Mouse (Mus musculus): ENCODE measurements around the gene Efcab2.
A peak's percentile ranks its signal among the peaks of the same experiment; 100 is the strongest.

The Efcab2 gene

GRCm38 (mm10) chr1:178485868-178486220, 80.0 kb downstream of the Efcab2 start:
- no peak for DNase-seq

- DNase-seq: no peak
These were observed 80.9 kb downstream of the Efcab2 start for GRCm38 (mm10) chr1:178486828-178487227.

GRCm38 (mm10) chr1:178489127-178489526, 83.2 kb downstream of the Efcab2 start:
- DNase-seq: no peak

- DNase-seq: no peak
These were observed 85.8 kb downstream of the Efcab2 start for GRCm38 (mm10) chr1:178491733-178492132.

GRCm38 (mm10) chr1:178492493-178492892, 86.6 kb downstream of the Efcab2 start:
- DNase-seq: no peak

- no peak for DNase-seq
These were observed 90.3 kb downstream of the Efcab2 start for GRCm38 (mm10) chr1:178496186-178496585.

GRCm38 (mm10) chr1:178496841-178497240, 91.0 kb downstream of the Efcab2 start:
- peak; percentile 56 for DNase-seq

- DNase-seq: no peak
These were observed 101.1 kb downstream of the Efcab2 start for GRCm38 (mm10) chr1:178506938-178507337.

- no peak for DNase-seq
These were observed 106.6 kb downstream of the Efcab2 start for GRCm38 (mm10) chr1:178512323-178513031.

GRCm38 (mm10) chr1:178513954-178514353, 108.1 kb downstream of the Efcab2 start:
- DNase-seq: no peak

- DNase-seq: no peak
These were observed 110.0 kb downstream of the Efcab2 start for GRCm38 (mm10) chr1:178515839-178516238.

GRCm38 (mm10) chr1:178522389-178522788, 116.5 kb downstream of the Efcab2 start:
- DNase-seq: no peak

GRCm38 (mm10) chr1:178523152-178523551, 117.3 kb downstream of the Efcab2 start:
- DNase-seq: no peak

- DNase-seq: peak; percentile 80
These were observed 121.3 kb downstream of the Efcab2 start for GRCm38 (mm10) chr1:178527185-178527546.

- peak; percentile 6 for DNase-seq
These were observed 121.9 kb downstream of the Efcab2 start for GRCm38 (mm10) chr1:178527547-178528361.

GRCm38 (mm10) chr1:178528431-178529351, 122.8 kb downstream of the Efcab2 start, which contains the start of gene Kif26b:
Kif26b (plus strand) TSS chr1:178529125.
- peak; percentile 28 for DNase-seq

- peak; percentile 5 for DNase-seq
These were observed 123.8 kb downstream of the Efcab2 start for GRCm38 (mm10) chr1:178529512-178530300.

- peak; percentile 79 for DNase-seq
These were observed 124.6 kb downstream of the Efcab2 start for GRCm38 (mm10) chr1:178530301-178531078.
